Mouse (Mus musculus): ENCODE measurements at regions not wholly inside any gene's neighbourhood (a gene's known extent, or its start where the extent isn't known, plus 50 kb on each side); places are given as distances from the start of the nearest gene placed in this dataset.

DNA sequence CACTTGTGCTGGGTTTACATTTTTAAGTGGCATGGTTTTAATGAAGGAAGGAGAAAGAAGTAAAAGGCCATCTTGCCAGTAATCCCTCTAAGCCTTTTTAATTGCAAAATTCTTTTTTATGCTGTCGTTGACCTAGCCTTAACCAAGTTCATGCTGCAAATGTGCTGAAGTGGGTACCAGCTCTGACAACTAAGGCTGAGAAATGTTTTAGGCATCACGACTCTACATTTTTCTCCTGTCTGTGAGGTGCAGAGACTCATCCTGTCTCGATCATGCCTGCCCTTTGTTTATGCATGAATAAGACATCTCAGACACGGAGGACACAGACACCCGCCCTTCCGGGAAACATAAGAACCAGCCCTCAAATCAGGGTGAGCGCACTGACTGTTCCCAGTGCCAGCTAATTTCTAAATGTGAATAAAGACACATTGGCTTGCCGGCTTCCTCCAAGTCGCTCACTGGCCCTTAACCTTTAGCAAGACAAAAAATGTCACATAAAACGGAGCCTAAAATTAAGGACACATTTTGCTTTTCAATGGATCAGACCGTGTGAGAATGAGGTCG is 115.5 kb upstream of the Noct start:
- Histone ChIP-seq H3K9ac (no peak overlapping the region), H3K27me3 (no peaks in the 10 kb centered on the region), H3K4me3 (no peak overlapping the region), H3K36me3 (no peaks in the 10 kb centered on the region), H3K27ac (replicated peaks) (no peak overlapping the region), H3K4me1 (replicated peaks) (peaks cover 6% of the 10 kb centered on the region), H3K4me2 (no peak overlapping the region), H3K9me3 (no peaks in the 10 kb centered on the region; the same call in 1 of the 2 replicates)
- 42% methylated on average over 12 of the region's 12 CpGs for WGBS
- ATAC-seq (ENCODE audit: low read depth), result no peak

GRCm38 (mm10) chr3:51111241-51111640 is 113.0 kb upstream of the Noct start:
- no peak overlapping the region for H3K9ac ChIP-seq
- ATAC-seq (ENCODE audit: low read depth), result no peak
- H3K4me1 ChIP-seq (replicated peaks), result peaks cover 6% of the 10 kb centered on the region
- H3K36me3 ChIP-seq, result no peaks in the 10 kb centered on the region
- H3K4me2 ChIP-seq, result no peak overlapping the region
- H3K4me3 ChIP-seq, result no peak overlapping the region
- no peak overlapping the region for H3K27ac ChIP-seq (replicated peaks)
- WGBS, result 95% methylated on average over 11 of the region's 11 CpGs
- no peaks in the 10 kb centered on the region for H3K9me3 ChIP-seq
- H3K27me3 ChIP-seq, result no peaks in the 10 kb centered on the region

GRCm38 (mm10) chr3:51112351-51112750 is 111.9 kb upstream of the Noct start:
- Histone ChIP-seq H3K36me3 (no peaks in the 10 kb centered on the region), H3K4me3 (no peak overlapping the region), H3K4me2 (no peak overlapping the region), H3K4me1 (replicated peaks) (peaks cover 6% of the 10 kb centered on the region), H3K27me3 (no peaks in the 10 kb centered on the region), H3K27ac (replicated peaks) (no peak overlapping the region), H3K9me3 (no peaks in the 10 kb centered on the region), H3K9ac (no peak overlapping the region)
- no peak for ATAC-seq (ENCODE audit: low read depth)
- WGBS, result 87% methylated on average over 3 of the region's 3 CpGs

DNA sequence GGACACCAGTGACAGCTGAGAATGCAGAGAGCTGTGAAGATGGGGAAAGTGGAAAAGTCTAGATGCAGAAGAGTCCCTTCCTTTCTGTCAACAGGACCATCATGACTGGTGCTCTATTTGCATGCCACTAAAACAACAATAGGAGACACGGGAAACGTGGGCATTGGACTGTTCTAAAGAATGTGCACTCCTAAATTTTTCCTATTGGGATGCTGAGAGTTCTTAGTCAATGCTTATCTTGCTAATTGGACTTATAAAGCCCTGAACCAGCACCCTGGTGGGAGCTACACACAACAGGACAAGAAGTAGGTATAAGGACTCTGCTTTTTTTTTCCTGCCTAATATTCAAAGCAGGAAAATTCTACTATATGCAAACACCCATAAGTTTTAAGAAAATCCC is 108.3 kb upstream of the Noct start:
- 58% methylated on average over 2 of the region's 2 CpGs for WGBS
- Histone ChIP-seq H3K4me2 (no peak overlapping the region), H3K9me3 (no peaks in the 10 kb centered on the region), H3K9ac (no peak overlapping the region), H3K4me1 (replicated peaks) (no peaks in the 10 kb centered on the region), H3K4me3 (no peak overlapping the region), H3K27ac (replicated peaks) (no peak overlapping the region), H3K27me3 (no peaks in the 10 kb centered on the region), H3K36me3 (no peaks in the 10 kb centered on the region)
- no peak for ATAC-seq (ENCODE audit: low read depth)

- WGBS, result 82% methylated on average over 7 of the region's 7 CpGs
- ATAC-seq (ENCODE audit: low read depth), result no peak
Observed at GRCm38 (mm10) chr3:51118706-51119105, 105.5 kb upstream of the Noct start.

DNA sequence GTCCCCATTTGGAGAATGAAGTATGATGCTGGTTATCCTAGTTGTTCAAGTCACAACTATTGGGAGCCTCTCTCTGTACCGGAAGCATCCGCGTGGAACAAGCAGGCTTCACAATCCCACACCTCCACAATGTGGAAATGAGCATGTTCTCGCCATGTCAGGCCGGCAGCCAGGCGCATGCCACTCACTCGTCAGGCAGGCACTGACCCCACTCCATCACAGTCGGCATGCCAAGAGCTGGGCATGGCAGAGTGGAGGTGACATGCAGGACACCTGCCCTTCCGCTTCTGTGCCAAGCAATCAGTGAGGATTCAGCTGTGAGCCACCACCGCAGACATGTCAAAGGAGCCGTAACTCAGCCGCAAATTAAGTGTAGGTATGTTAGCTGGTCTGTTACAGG is 103.7 kb upstream of the Noct start:
- no peaks in the 10 kb centered on the region for H3K36me3 ChIP-seq
- H3K4me3 ChIP-seq, result no peak overlapping the region
- H3K4me2 ChIP-seq, result no peak overlapping the region
- WGBS, result 81% methylated on average over 12 of the region's 12 CpGs
- no peaks in the 10 kb centered on the region for H3K9me3 ChIP-seq
- H3K9ac ChIP-seq, result no peak overlapping the region
- H3K27me3 ChIP-seq, result no peaks in the 10 kb centered on the region
- peaks cover 7% of the 10 kb centered on the region; the same call in 1 of the 2 replicates for H3K4me1 ChIP-seq (replicated peaks)
- no peak for ATAC-seq (ENCODE audit: low read depth)
- no peak overlapping the region for H3K27ac ChIP-seq (replicated peaks)

More at GRCm38 (mm10) chr3:51118706-51119105, 105.5 kb upstream of the Noct start:
- Histone ChIP-seq H3K9ac (no peak overlapping the region), H3K4me1 (replicated peaks) (peaks cover 7% of the 10 kb centered on the region; the same call in 1 of the 2 replicates), H3K4me3 (no peak overlapping the region), H3K9me3 (no peaks in the 10 kb centered on the region), H3K4me2 (no peak overlapping the region), H3K36me3 (no peaks in the 10 kb centered on the region), H3K27ac (replicated peaks) (no peak overlapping the region), H3K27me3 (no peaks in the 10 kb centered on the region)

GRCm38 (mm10) chr3:51121703-51122540 is 102.3 kb upstream of the Noct start:
- H3K4me1 ChIP-seq (replicated peaks), result peaks cover 13% of the 10 kb centered on the region
- H3K9me3 ChIP-seq, result no peaks in the 10 kb centered on the region
- no peaks in the 10 kb centered on the region for H3K27me3 ChIP-seq
- no peaks in the 10 kb centered on the region for H3K36me3 ChIP-seq
- no peak overlapping the region for H3K4me3 ChIP-seq
- ATAC-seq (ENCODE audit: low read depth), result peak; percentile 60
- H3K27ac ChIP-seq (replicated peaks), result peak overlapping the region; percentile 59; the same call in 1 of the 2 replicates
- H3K9ac ChIP-seq, result no peak overlapping the region
- 19% methylated on average over 9 of the region's 9 CpGs for WGBS
- H3K4me2 ChIP-seq, result peak overlapping the region; percentile 40

GRCm38 (mm10) chr3:51122541-51122935 is 101.7 kb upstream of the Noct start:
- Histone ChIP-seq H3K9ac (no peak overlapping the region), H3K4me1 (replicated peaks) (peaks cover 13% of the 10 kb centered on the region), H3K9me3 (no peaks in the 10 kb centered on the region), H3K4me3 (no peak overlapping the region), H3K36me3 (no peaks in the 10 kb centered on the region), H3K27me3 (no peaks in the 10 kb centered on the region), H3K27ac (replicated peaks) (no peak overlapping the region), H3K4me2 (no peak overlapping the region)
- 95% methylated on average over 1 of the region's 1 CpGs for WGBS
- 0 out of 2 replicates have a peak, but pooled peaks have one; percentile 4 for ATAC-seq (ENCODE audit: low read depth)

GRCm38 (mm10) chr3:51127875-51128274 is 96.4 kb upstream of the Noct start:
- no peaks in the 10 kb centered on the region for H3K27me3 ChIP-seq
- H3K36me3 ChIP-seq, result no peaks in the 10 kb centered on the region
- H3K9me3 ChIP-seq, result no peaks in the 10 kb centered on the region
- H3K9ac ChIP-seq, result no peak overlapping the region
- H3K27ac ChIP-seq (replicated peaks), result no peak overlapping the region
- H3K4me3 ChIP-seq, result no peak overlapping the region
- H3K4me1 ChIP-seq (replicated peaks), result peaks cover 7% of the 10 kb centered on the region
- 82% methylated on average over 1 of the region's 1 CpGs for WGBS
- ATAC-seq (ENCODE audit: low read depth), result no peak
- H3K4me2 ChIP-seq, result no peak overlapping the region

GRCm38 (mm10) chr3:51128491-51129155 is 95.6 kb upstream of the Noct start:
- no peak overlapping the region for H3K4me3 ChIP-seq
- no peak overlapping the region for H3K4me2 ChIP-seq
- no peak overlapping the region for H3K9ac ChIP-seq
- H3K36me3 ChIP-seq, result no peaks in the 10 kb centered on the region
- H3K27ac ChIP-seq (replicated peaks), result no peak overlapping the region
- H3K9me3 ChIP-seq, result no peaks in the 10 kb centered on the region
- 87% methylated on average over 10 of the region's 10 CpGs for WGBS
- H3K27me3 ChIP-seq, result no peaks in the 10 kb centered on the region
- ATAC-seq (ENCODE audit: low read depth), result no peak
- H3K4me1 ChIP-seq (replicated peaks), result peaks cover 7% of the 10 kb centered on the region

DNA sequence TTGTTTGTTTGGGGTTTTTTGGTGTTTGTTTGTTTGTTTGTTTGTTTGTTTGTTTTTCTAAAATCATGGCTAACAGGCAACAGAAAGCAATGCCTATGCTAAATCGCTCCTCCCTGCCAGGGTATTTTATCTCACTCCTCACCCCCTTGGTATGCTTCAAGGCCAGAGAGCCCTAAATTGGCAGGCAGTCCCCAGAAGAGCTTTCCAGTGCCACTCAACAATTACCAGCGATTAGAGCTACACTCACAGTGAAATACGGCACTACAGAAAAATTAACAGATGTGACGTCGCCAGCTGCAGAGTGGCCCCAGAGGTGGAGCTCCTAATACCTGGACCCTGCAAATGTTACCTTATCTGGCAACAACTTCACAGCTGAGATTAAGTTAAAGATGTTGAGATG is 93.5 kb upstream of the Noct start:
- no peak overlapping the region for H3K27ac ChIP-seq (replicated peaks)
- no peak overlapping the region for H3K4me2 ChIP-seq
- no peaks in the 10 kb centered on the region for H3K9me3 ChIP-seq
- H3K4me1 ChIP-seq (replicated peaks), result peaks cover 7% of the 10 kb centered on the region
- no peaks in the 10 kb centered on the region for H3K27me3 ChIP-seq
- whole genome bisulfite sequencing, result 79% methylated on average over 5 of the region's 5 CpGs
- H3K9ac ChIP-seq, result no peak overlapping the region
- H3K4me3 ChIP-seq, result no peak overlapping the region
- H3K36me3 ChIP-seq, result no peaks in the 10 kb centered on the region
- ATAC-seq (ENCODE audit: low read depth), result no peak

- no peak overlapping the region for H3K27ac ChIP-seq (replicated peaks)
- no peaks in the 10 kb centered on the region for H3K9me3 ChIP-seq
- WGBS, result 69% methylated on average over 3 of the region's 3 CpGs
Observed at GRCm38 (mm10) chr3:51131341-51131740, 92.9 kb upstream of the Noct start.

More at GRCm38 (mm10) chr3:51131341-51131740, 92.9 kb upstream of the Noct start:
- Histone ChIP-seq H3K27me3 (no peaks in the 10 kb centered on the region), H3K4me3 (no peak overlapping the region), H3K36me3 (no peaks in the 10 kb centered on the region), H3K9ac (no peak overlapping the region), H3K4me2 (no peak overlapping the region), H3K4me1 (replicated peaks) (peaks cover 6% of the 10 kb centered on the region)
- ATAC-seq (ENCODE audit: low read depth), result no peak
